Mouse (Mus musculus) forebrain, embryonic 12.5 days (tissue): ENCODE data around the gene Khsrp. TPM values are rescaled to one million over a fixed set of nuclear protein-coding genes. Genes with fewer than 3 reads are reported as not detected.

ENCODE experiments used
- ATAC-seq: fragments of 200-750 bp; cut with Nextera tagmentation; 2 replicates; pipeline ENCODE4 v1.8.0; 2017; ENCODE audit warnings: moderate TSS enrichment; ENCODE audit not compliant: low FRiP score
- H3K27ac ChIP-seq: fragments of 300-500 bp; sonication (generic); 2 replicates; pipeline ENCODE4 v1.5.1; 2016; ENCODE audit warnings: mild to moderate bottlenecking
- H3K27me3 ChIP-seq: fragments of 300-500 bp; sonication (generic); 2 replicates; pipeline ENCODE4 v1.6.1; 2016; ENCODE audit warnings: mild to moderate bottlenecking
- H3K36me3 ChIP-seq: fragments of 300-500 bp; sonication (generic); replicated peaks from 2 replicates; pipeline ENCODE4 v1.6.1; 2016; ENCODE audit warnings: mild to moderate bottlenecking
- H3K4me1 ChIP-seq: fragments of 300-500 bp; sonication (generic); 2 replicates; pipeline ENCODE4 v1.6.1; 2016
- H3K4me2 ChIP-seq: fragments of 300-500 bp; sonication (generic); 2 replicates; pipeline ENCODE4 v1.6.1; 2016; ENCODE audit warnings: mild to moderate bottlenecking, moderate library complexity
- H3K4me3 ChIP-seq: fragments of 300-500 bp; sonication (generic); replicated peaks from 2 replicates; pipeline ENCODE4 v1.5.1; 2016; ENCODE audit warnings: mild to moderate bottlenecking
- H3K9ac ChIP-seq: fragments of 300-500 bp; sonication (generic); 2 replicates; pipeline ENCODE4 v1.6.1; 2016; ENCODE audit warnings: mild to moderate bottlenecking
- H3K9me3 ChIP-seq: fragments of 300-500 bp; sonication (generic); 2 replicates; pipeline ENCODE4 v1.6.1; 2016
- WGBS: fragments of 180-500 bp; shearing (Covaris S2); methylation state at CpG from one replicate; pipeline ENCODE4 v1.1.7; 2016; 5-methylcytosine and 5-hydroxymethylcytosine counted together
- polyA plus RNA-seq: library from polyadenylated mRNA; unstranded; fragments of >200 nt; fragmentation: Nextera tagmentation; extraction: Ambion mirVana; gene quantifications from 2 replicates; pipeline ENCODE4 v1.2.1, GENCODE M21; 2016

Khsrp gene
- polyA plus RNA-seq: 62.8 and 70.7 TPM in 2 replicates

DNA sequence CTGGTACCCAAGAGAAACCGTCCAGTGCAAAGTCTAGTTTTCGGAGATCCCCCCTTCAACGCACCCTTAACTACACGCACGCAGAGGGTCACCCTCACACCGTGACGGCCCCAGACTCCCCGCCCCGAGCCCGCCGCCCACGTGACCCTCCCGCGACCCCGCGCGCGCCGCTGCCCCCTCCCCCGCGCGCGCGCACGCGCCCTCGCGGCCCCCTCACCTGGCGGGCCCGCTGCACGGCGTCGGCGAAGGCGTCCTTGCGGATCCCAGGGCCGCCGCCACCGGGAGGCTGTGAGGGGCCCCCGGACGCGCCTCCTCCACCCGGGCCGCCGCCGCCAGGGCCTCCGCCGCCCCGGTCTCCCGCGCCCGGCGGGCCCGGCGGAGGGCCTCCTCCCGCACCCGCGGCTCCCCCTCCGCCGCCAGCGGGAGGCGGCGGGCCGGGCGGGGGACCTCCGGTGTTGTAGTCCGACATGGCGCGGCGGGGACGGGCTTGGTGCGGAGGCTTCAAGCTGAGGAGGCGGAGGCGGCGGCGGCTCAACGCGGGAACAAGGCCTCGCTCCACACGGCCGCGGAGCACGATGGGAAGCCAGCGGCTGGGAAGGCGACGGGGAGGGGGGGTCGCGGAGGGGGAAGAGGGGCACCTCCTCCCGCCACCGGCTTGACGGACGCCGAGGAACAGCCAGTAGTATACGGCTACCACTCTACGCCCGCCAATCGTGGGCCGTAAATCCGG lies at the start of gene Khsrp:
Gene Khsrp, minus strand, starts transcription at position 592 of the 730 bp plus-strand sequence.
- H3K4me1 ChIP-seq: peaks cover 26% of the 10 kb centered on the region
- H3K9me3 ChIP-seq: no peaks in the 10 kb centered on the region
- no peaks in the 10 kb centered on the region; the same call in 1 of the 2 replicates for H3K27me3 ChIP-seq
- peak within 1 kb of the TSS; percentile 100 for H3K9ac ChIP-seq
- H3K4me3 ChIP-seq: peak within 1 kb of the TSS; percentile 96
- H3K4me2 ChIP-seq: peak within 1 kb of the TSS; percentile 96
- WGBS: 2% methylated on average over 74 of the region's 99 CpGs
- H3K36me3 ChIP-seq: peaks cover 31% of the 10 kb centered on the region
- H3K27ac ChIP-seq: peak within 1 kb of the TSS; percentile 96
- ATAC-seq: peak; percentile 0; the same call in 1 of the 2 replicates

DNA sequence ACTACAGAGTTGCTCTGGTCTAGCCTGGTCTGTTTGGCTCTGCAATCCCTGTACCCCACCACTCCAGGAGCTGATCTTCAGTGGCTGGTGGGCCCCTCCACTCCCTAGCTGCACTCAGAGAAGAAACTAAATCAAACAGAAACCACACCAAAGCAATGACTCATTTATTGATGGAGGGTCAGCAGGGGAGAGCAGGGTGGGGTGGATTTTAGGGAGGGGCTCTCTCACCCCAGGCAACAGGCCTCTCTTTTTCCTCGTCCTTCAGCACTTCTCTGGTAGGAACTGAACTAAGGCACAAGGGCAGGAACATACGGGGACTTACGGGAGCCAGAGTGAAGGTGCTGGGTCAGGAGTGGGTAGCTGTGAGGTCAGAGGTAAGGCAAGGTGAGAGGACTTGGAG lies 48.6 kb upstream of the Khsrp start:
- Histone ChIP-seq H3K27me3 (0 out of 2 replicates have a peak, but pooled peaks cover 3% of the 10 kb centered on the region), H3K9ac (no peak overlapping the region), H3K4me3 (no peak overlapping the region), H3K9me3 (no peaks in the 10 kb centered on the region), H3K4me1 (peaks cover 4% of the 10 kb centered on the region; the same call in 1 of the 2 replicates), H3K4me2 (no peak overlapping the region), H3K27ac (no peak overlapping the region), H3K36me3 (peaks cover 26% of the 10 kb centered on the region)
- WGBS: 84% methylated on average over 3 of the region's 3 CpGs
- ATAC-seq: no peak

DNA sequence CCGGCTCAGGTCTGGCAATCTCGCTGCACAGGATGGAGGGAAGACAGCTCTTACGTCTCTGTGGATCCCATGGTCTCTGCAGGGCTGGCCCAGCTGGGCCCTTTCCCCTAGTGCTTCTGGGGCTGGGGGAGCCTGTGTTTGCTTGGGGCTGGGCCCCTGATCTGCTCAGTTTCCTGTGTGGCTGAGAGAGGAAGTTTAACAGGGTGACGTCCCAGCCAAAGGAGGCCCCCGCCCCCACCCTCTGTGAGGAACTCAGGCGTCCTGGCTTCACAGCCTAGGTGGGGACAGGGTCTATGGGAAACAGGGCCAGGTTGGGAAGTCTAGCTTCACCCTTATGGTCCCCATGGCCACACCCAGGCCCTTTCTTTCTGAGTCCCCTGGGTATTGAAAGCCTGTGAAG lies 47.0 kb upstream of the Khsrp start, which contains the start of gene Dennd1c:
Gene Dennd1c, minus strand, starts transcription at position 179 of the 400 bp plus-strand sequence.
- Histone ChIP-seq H3K27me3 (0 out of 2 replicates have a peak, but pooled peaks cover 5% of the 10 kb centered on the region), H3K4me3 (no peak within 1 kb of the TSS), H3K27ac (no peak within 1 kb of the TSS), H3K36me3 (peaks cover 23% of the 10 kb centered on the region), H3K4me2 (no peak within 1 kb of the TSS), H3K9me3 (no peaks in the 10 kb centered on the region), H3K9ac (no peak within 1 kb of the TSS), H3K4me1 (no peaks in the 10 kb centered on the region)
- 52% methylated on average over 6 of the region's 6 CpGs for WGBS
- no peak for ATAC-seq

- peaks cover 23% of the 10 kb centered on the region for H3K36me3 ChIP-seq
- ATAC-seq: no peak
- no peak overlapping the region for H3K27ac ChIP-seq
- H3K4me1 ChIP-seq: no peaks in the 10 kb centered on the region
- H3K9ac ChIP-seq: no peak overlapping the region
- H3K4me3 ChIP-seq: no peak overlapping the region
- WGBS: 61% methylated on average over 3 of the region's 3 CpGs
- no peak overlapping the region for H3K4me2 ChIP-seq
- H3K9me3 ChIP-seq: no peaks in the 10 kb centered on the region
- 0 out of 2 replicates have a peak, but pooled peaks cover 5% of the 10 kb centered on the region for H3K27me3 ChIP-seq
Observed at GRCm38 (mm10) chr17:57076916-57077315, 45.6 kb upstream of the Khsrp start.

DNA sequence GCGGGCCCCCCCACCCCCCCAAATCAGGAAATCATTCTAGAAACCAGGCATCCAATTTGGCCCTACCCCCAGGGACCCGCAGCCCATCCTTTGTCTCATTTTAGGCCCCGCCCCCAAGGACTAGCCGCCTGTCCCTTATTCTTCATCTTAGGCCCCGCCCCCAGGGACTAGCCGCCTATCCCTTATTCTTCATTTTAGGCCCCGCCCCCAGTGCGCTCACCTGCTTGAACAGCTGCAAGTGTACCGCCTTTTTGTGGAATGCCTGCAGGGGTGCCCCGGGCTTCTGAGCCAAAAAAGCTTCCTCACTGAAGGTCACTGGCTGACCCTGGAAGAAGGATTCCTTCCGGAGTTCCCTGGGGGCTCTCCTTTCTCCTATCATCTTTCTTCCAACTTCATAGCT lies 39.4 kb upstream of the Khsrp start:
- Histone ChIP-seq H3K27ac (no peak overlapping the region), H3K27me3 (0 out of 2 replicates have a peak, but pooled peaks cover 3% of the 10 kb centered on the region), H3K9me3 (no peaks in the 10 kb centered on the region), H3K4me1 (peaks cover 7% of the 10 kb centered on the region; the same call in 1 of the 2 replicates), H3K4me3 (peak overlapping the region; percentile 24), H3K4me2 (peak overlapping the region; percentile 46), H3K9ac (no peak overlapping the region), H3K36me3 (no peaks in the 10 kb centered on the region)
- WGBS: 4% methylated on average over 11 of the region's 11 CpGs
- peak; percentile 80 for ATAC-seq

- Histone ChIP-seq H3K9me3 (no peaks in the 10 kb centered on the region), H3K4me1 (peaks cover 7% of the 10 kb centered on the region; the same call in 1 of the 2 replicates), H3K9ac (peak overlapping the region; percentile 12; the same call in 1 of the 2 replicates), H3K36me3 (no peaks in the 10 kb centered on the region), H3K4me2 (peak overlapping the region; percentile 46), H3K4me3 (peak overlapping the region; percentile 24), H3K27ac (no peak overlapping the region), H3K27me3 (peaks cover 6% of the 10 kb centered on the region; the same call in 1 of the 2 replicates)
- ATAC-seq: 0 out of 2 replicates have a peak, but pooled peaks have one; percentile 2
- 13% methylated on average over 9 of the region's 9 CpGs for WGBS
Observed at GRCm38 (mm10) chr17:57070272-57070671, 39.0 kb upstream of the Khsrp start.

DNA sequence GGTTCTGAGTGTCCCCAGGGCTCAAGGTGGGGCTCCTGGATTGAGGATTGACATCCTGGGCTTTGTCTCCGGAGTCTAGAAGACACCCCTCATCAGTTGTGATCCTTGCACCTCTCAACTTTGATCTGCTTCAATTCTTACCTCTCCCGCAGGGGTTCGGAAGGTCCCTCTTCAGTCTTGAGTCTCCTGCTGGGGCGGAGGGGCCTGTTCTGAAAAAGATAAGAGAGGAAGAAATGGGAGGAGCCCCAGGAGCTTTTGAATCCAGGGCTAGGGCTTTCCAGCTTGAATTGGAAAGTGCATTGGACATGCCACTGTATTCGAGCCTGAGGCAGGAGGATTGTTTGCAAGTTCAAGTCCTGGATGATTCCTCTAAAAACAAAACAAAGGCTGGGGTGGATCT lies 35.6 kb upstream of the Khsrp start:
- 62% methylated on average over 5 of the region's 5 CpGs for WGBS
- Histone ChIP-seq H3K4me1 (peaks cover 15% of the 10 kb centered on the region), H3K9me3 (no peaks in the 10 kb centered on the region), H3K27me3 (peaks cover 35% of the 10 kb centered on the region), H3K36me3 (no peaks in the 10 kb centered on the region), H3K27ac (no peak overlapping the region), H3K9ac (no peak overlapping the region), H3K4me3 (no peak overlapping the region), H3K4me2 (no peak overlapping the region)
- ATAC-seq: no peak

GRCm38 (mm10) chr17:57063031-57063430 lies 31.7 kb upstream of the Khsrp start:
- Histone ChIP-seq H3K27me3 (peaks cover 46% of the 10 kb centered on the region), H3K27ac (no peak overlapping the region), H3K36me3 (no peaks in the 10 kb centered on the region), H3K4me2 (no peak overlapping the region), H3K9me3 (no peaks in the 10 kb centered on the region), H3K4me3 (no peak overlapping the region), H3K9ac (no peak overlapping the region), H3K4me1 (peaks cover 29% of the 10 kb centered on the region)
- 10% methylated on average over 8 of the region's 8 CpGs for WGBS
- ATAC-seq: no peak

DNA sequence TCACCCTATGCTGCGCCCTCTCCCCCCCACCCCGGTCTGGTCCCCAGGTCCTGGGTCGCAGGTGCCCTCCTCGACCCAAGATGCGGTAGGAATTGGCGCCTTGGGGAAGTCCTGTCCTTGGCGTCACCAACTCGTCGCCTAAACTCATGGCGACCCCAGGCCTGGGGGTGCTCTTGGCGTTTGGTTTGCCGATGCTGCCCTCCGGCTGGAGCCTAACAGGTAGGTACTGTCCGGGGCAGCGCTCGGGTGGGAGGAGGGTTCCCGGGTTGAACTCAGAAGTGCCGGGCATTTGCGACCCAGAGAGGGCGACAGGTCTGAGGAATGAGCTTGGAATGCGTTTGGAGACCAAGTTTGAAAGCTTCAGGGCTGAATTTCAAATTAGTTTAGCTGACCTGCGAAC lies 31.2 kb upstream of the Khsrp start:
- ATAC-seq: no peak
- Histone ChIP-seq H3K27me3 (peaks cover 46% of the 10 kb centered on the region), H3K9ac (no peak overlapping the region), H3K4me1 (peaks cover 30% of the 10 kb centered on the region), H3K36me3 (0 out of 2 replicates have a peak, but pooled peaks cover under 1% of the 10 kb centered on the region), H3K4me2 (peak overlapping the region; percentile 50), H3K4me3 (peak overlapping the region; percentile 31), H3K9me3 (no peaks in the 10 kb centered on the region), H3K27ac (no peak overlapping the region)
- WGBS: under 1% methylated on average over 22 of the region's 22 CpGs

DNA sequence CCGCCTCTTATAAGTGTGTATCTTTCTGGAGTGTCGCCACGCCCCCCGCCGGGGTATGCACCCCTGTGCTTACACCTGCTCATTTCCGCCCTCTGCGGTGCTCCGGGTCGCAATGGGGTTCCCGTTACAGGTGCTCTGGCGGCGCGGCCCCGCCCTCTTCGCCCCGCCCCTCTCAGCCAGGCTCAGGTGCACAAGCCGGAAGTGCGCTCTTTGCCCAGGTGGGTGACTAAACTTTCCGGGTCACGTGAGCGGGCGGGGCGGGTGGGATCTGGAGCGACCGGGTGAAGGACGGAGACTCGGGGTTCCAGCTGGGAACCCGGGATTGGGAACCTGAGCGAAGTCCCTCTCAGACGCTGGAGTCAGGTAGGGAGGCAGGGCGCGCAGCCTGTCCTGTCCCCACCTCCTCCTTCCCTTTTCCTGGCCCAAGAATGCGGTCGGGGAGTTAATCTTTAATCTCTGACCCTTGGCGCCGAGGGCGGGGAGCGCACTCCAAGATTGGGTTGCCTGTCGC lies 30.7 kb upstream of the Khsrp start:
- 0 out of 2 replicates have a peak, but pooled peaks cover 5% of the 10 kb centered on the region for H3K36me3 ChIP-seq
- WGBS: under 1% methylated on average over 39 of the region's 39 CpGs
- peaks cover 30% of the 10 kb centered on the region for H3K4me1 ChIP-seq
- peak overlapping the region; percentile 50 for H3K4me2 ChIP-seq
- no peak overlapping the region for H3K27ac ChIP-seq
- no peak for ATAC-seq
- peak overlapping the region; percentile 31 for H3K4me3 ChIP-seq
- no peaks in the 10 kb centered on the region for H3K9me3 ChIP-seq
- H3K27me3 ChIP-seq: peaks cover 46% of the 10 kb centered on the region
- H3K9ac ChIP-seq: no peak overlapping the region

DNA sequence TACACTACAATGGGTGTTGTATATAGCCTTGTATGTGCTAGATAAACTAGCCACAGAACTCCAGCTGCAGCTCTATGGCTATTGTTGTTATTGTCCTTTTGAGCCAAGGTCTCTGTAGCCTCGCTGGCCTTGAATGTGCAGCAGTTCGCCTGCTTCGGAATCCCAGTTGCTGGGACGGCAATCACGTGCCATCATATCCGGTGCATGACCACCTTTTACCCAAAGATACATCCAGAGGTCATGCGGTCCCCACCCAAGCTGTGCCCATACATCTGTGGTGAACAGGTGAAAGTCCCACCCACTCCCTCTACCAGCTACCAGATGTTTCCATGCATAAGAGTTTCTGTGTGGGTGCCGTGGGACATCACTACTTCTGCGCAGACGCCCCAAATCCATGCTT lies 29.7 kb upstream of the Khsrp start:
- H3K27ac ChIP-seq: no peak overlapping the region
- H3K36me3 ChIP-seq: 0 out of 2 replicates have a peak, but pooled peaks cover 9% of the 10 kb centered on the region
- no peak for ATAC-seq
- peaks cover 30% of the 10 kb centered on the region for H3K4me1 ChIP-seq
- peaks cover 46% of the 10 kb centered on the region for H3K27me3 ChIP-seq
- H3K9ac ChIP-seq: no peak overlapping the region
- WGBS: 38% methylated on average over 10 of the region's 10 CpGs
- no peaks in the 10 kb centered on the region for H3K9me3 ChIP-seq
- peak overlapping the region; percentile 87 for H3K4me2 ChIP-seq
- peak overlapping the region; percentile 69 for H3K4me3 ChIP-seq

DNA sequence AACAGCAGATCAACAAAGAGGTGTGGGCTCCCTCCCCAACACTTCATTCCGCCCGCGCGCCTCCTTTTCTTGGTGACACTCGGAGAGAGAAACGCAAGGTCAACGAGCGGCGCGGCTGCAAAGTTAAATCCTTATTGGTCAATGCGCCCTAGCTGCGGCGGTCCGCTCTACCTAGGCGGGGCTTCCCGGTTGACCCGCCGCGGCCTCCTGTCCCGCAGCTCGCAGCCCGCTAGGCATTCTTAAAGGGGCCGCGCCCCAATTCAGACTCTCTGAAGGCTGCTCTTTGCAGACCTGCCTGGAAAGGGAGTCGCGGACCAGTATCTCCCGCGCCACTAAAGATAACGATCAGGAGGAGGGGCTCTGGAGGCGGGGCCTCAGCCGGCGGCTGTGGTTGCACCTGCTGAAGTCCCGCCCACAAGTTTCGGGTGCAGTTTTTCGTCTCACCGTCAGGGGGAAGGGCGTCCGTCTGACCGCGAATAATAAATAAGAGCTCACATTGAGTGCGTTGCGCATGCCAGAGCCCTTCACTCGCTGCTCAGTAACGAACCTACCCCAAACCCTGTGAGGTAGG lies 29.0 kb upstream of the Khsrp start:
- Histone ChIP-seq H3K9ac (peak overlapping the region; percentile 76; the same call in 1 of the 2 replicates), H3K36me3 (peaks cover 9% of the 10 kb centered on the region), H3K27me3 (peaks cover 43% of the 10 kb centered on the region)

More for the DNA sequence above, 29.0 kb upstream of the Khsrp start:
- Histone ChIP-seq H3K4me3 (peak overlapping the region; percentile 69), H3K4me1 (peaks cover 30% of the 10 kb centered on the region), H3K27ac (peak overlapping the region; percentile 90), H3K9me3 (no peaks in the 10 kb centered on the region), H3K4me2 (peak overlapping the region; percentile 87)
- under 1% methylated on average over 44 of the region's 44 CpGs for WGBS
- ATAC-seq: peak; percentile 91
